Mouse (Mus musculus) bone marrow, adult 2 months (tissue): ENCODE data around the gene Gm21970. TPM values are rescaled to one million over a fixed set of nuclear protein-coding genes. Genes with fewer than 3 reads are reported as not detected.
A peak's percentile ranks its signal among the peaks of the same experiment; 100 is the strongest.

ENCODE experiments used
- H3K27ac ChIP-seq: fragments of 200-500 bp; 2 replicates; pipeline ENCODE4 v1.5.1; 2012; ENCODE audit warnings: low read depth, mild to moderate bottlenecking, control low read depth, inconsistent platforms, low read length; ENCODE audit not compliant: control insufficient read depth, poor library complexity, insufficient read depth
- H3K4me1 ChIP-seq: fragments of 200-500 bp; 2 replicates; pipeline ENCODE4 v1.6.1; 2011; ENCODE audit warnings: low read length; ENCODE audit not compliant: control insufficient read depth, insufficient read depth
- H3K4me3 ChIP-seq: fragments of 200-500 bp; replicated peaks from 2 replicates; pipeline ENCODE3; 2011; ENCODE audit warnings: mild to moderate bottlenecking, low read depth, low read length, control low read depth; ENCODE audit not compliant: control insufficient read depth
- CTCF ChIP-seq: fragments of 200-500 bp; IDR thresholded peaks from 2 replicates; pipeline ENCODE4 v1.5.1; 2011; ENCODE audit warnings: low read length, control low read depth; ENCODE audit not compliant: control insufficient read depth, insufficient read depth
- POLR2A ChIP-seq: fragments of 200-500 bp; IDR thresholded peaks from 2 replicates; pipeline ENCODE4 v1.6.1; 2011; ENCODE audit warnings: low read depth, mild to moderate bottlenecking, control low read depth, low read length, borderline replicate concordance; ENCODE audit not compliant: control insufficient read depth
- WGBS: fragments of 180-500 bp; shearing (Covaris S2); methylation state at CpG from one replicate; pipeline ENCODE4 v1.1.7; 2018; 5-methylcytosine and 5-hydroxymethylcytosine counted together
- polyA plus RNA-seq: library from polyadenylated mRNA; stranded (reverse); fragments of >200 nt; gene quantifications from 2 replicates; pipeline ENCODE4 v1.2.4, GENCODE M21; 2011; ENCODE audit warnings: low replicate concordance; ENCODE audit not compliant: missing spikeins, insufficient read depth, insufficient read length

Gm21970 gene
- polyA plus RNA-seq, 1 experiment: not detected

GRCm38 (mm10) chr16:91363483-91363882 is 28.0 kb upstream of the Gm21970 start:
- WGBS: 37% methylated on average over 3 of the region's 3 CpGs
- TF ChIP-seq POLR2A (no peak), CTCF (no peak)
- Histone ChIP-seq H3K4me3 (no peak overlapping the region), H3K27ac (no peak overlapping the region), H3K4me1 (peaks cover 8% of the 10 kb centered on the region)

GRCm38 (mm10) chr16:91366567-91366966 is 25.0 kb upstream of the Gm21970 start:
- H3K4me3 ChIP-seq: no peak overlapping the region
- H3K4me1 ChIP-seq: peaks cover 8% of the 10 kb centered on the region
- no peak for TF ChIP-seq CTCF
- no peak for TF ChIP-seq POLR2A
- peak overlapping the region; percentile 90 for H3K27ac ChIP-seq

GRCm38 (mm10) chr16:91367066-91367465 is 24.5 kb upstream of the Gm21970 start:
- no peak for TF ChIP-seq CTCF
- no peak for TF ChIP-seq POLR2A
- Histone ChIP-seq H3K4me1 (peaks cover 8% of the 10 kb centered on the region), H3K4me3 (no peak overlapping the region), H3K27ac (peak overlapping the region; percentile 90)
- 15% methylated on average over 2 of the region's 2 CpGs for WGBS

DNA sequence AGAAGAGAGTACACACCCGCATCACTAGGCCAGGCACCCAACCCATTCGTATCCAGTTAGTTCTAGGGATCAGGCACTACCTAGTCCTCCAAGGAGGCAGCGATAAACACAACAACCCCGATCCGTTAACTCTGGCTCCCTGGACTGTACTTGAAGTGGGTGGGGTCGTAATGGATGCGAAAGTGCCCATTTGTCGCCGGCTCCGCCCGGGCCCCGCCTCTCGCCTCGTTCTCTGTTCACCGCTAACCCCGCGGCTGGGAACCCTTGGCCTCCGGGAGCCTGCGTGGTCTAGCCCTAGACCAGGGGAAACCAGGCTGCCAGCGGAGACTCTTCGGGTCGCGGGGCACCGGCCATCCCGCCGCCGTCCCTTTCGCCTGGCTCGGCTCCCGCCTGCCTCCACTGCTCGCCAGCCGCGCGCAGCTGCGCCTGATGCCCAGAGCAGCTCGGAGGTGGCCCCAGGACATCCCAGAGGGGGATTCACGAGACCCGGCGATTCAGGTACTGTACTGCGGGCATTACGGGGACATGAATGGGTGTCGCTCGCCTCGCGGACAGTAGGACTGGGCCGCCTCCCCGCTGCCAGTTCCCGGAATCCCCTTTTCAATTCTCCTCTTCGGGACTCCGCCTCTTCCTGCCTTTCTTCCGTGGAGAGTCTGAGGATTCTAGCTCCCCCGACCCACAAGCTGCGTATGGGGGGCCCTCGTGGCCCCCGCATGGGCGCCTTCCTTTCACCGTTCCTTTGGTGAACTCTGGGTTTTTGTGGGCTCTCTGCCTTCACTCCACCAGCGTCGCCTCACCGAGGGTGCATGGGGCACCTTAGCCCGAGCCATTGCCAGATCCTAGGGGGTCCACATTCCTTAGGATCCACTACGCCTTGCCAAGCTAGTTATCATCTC is 18.7 kb upstream of the Gm21970 start, which contains the start of gene Ifnar2:
Gene Ifnar2, plus strand, starts transcription at position 207 of the 896 bp plus-strand sequence.
- WGBS: under 1% methylated on average over 62 of the region's 62 CpGs
- TF ChIP-seq POLR2A (peak; percentile 87), CTCF (no peak)
- H3K27ac ChIP-seq: peak within 1 kb of the TSS; percentile 94
- no peaks in the 10 kb centered on the region; the same call in 1 of the 2 replicates for H3K4me1 ChIP-seq
- H3K4me3 ChIP-seq: peak within 1 kb of the TSS; percentile 72

- TF ChIP-seq CTCF: no peak
- no peak for TF ChIP-seq POLR2A
- peak overlapping the region; percentile 72 for H3K4me3 ChIP-seq
Measured at GRCm38 (mm10) chr16:91373473-91374252, 17.9 kb upstream of the Gm21970 start.

DNA sequence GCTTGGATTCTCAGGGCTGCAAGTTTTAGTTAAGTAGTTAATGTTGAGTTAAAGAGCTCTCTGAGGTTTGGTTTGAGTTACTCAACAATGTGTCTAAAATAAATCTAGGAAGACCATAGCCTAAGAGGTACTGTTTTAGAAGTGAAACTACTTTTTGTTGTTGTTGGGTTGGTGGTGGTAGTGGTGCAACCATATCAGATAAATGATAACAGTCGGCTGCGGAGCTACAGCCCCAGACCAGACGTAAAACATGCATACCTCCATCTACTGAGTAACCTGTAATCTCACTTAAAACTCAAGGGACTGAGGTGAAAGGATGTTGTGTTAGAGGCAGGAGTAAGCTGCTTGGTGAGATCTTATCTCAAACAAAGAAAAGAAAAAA is 17.3 kb upstream of the Gm21970 start:
- Histone ChIP-seq H3K4me1 (no peaks in the 10 kb centered on the region; the same call in 1 of the 2 replicates), H3K4me3 (peak overlapping the region; percentile 57), H3K27ac (no peak overlapping the region; the same call in 1 of the 2 replicates)
- TF ChIP-seq CTCF (no peak), POLR2A (no peak)
- WGBS: 5% methylated on average over 3 of the region's 3 CpGs

More at GRCm38 (mm10) chr16:91373473-91374252, 17.9 kb upstream of the Gm21970 start:
- Histone ChIP-seq H3K4me1 (no peaks in the 10 kb centered on the region; the same call in 1 of the 2 replicates), H3K27ac (peak overlapping the region; percentile 94)
- 1% methylated on average over 13 of the region's 13 CpGs for WGBS

- Histone ChIP-seq H3K27ac (no peak overlapping the region), H3K4me3 (no peak overlapping the region), H3K4me1 (no peaks in the 10 kb centered on the region; the same call in 1 of the 2 replicates)
- WGBS: 97% methylated on average over 10 of the region's 10 CpGs
- TF ChIP-seq POLR2A (no peak), CTCF (no peak)
Measured at GRCm38 (mm10) chr16:91376701-91377100, 14.8 kb upstream of the Gm21970 start.

DNA sequence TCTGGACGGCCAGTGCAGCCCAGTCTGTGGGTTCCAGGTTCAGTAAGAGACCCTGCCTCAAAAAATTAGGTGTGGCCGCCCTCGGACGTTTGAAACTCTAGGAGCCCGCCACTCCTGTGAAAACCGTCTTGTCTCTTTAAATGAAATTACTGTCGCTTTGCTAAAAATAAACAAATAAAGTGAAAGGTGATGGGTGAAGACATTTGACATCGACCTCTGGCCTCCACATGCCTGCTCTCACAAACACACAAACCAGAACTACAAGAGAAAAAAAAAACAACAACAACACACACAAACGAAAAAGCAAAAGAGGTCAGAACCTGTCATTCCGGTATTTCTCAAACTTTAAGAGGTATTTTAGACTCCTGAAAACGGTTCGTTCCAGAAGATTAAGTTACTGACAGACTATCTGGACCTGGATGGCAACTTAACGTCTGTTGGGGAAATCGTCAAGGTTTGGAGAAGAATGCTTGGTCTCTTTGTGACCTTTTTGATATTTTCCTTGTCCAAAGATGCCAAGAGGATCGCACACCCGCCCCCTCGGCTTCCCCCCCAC is 13.0 kb upstream of the Gm21970 start:
- TF ChIP-seq CTCF (no peak), POLR2A (no peak)
- Histone ChIP-seq H3K4me3 (no peak overlapping the region), H3K27ac (no peak overlapping the region), H3K4me1 (peaks cover 2% of the 10 kb centered on the region; the same call in 1 of the 2 replicates)
- WGBS: 86% methylated on average over 17 of the region's 17 CpGs
